Mouse (Mus musculus): ENCODE measurements around the gene Timm8a1.

Timm8a1 gene

GRCm38 (mm10) chrX:134533346-134533745 is 8.3 kb downstream of the Timm8a1 start:
- no peak for DNase-seq (ENCODE audit: extremely low read depth, insufficient read length, low spot score)

GRCm38 (mm10) chrX:134525260-134525659 is 16.4 kb downstream of the Timm8a1 start:
- no peak for DNase-seq (ENCODE audit: extremely low read depth, insufficient read length, low spot score)

- DNase-seq (ENCODE audit: extremely low read depth, insufficient read length, low spot score), result no peak
Measured at GRCm38 (mm10) chrX:134523772-134524171, 17.9 kb downstream of the Timm8a1 start.

- DNase-seq (ENCODE audit: extremely low read depth, insufficient read length, low spot score), result no peak
Measured at GRCm38 (mm10) chrX:134509473-134509872, 32.2 kb downstream of the Timm8a1 start.

- DNase-seq (ENCODE audit: extremely low read depth, insufficient read length, low spot score), result no peak
Measured at GRCm38 (mm10) chrX:134507977-134508376, 33.7 kb downstream of the Timm8a1 start.

- no peak for DNase-seq (ENCODE audit: extremely low read depth, insufficient read length, low spot score)
Measured at GRCm38 (mm10) chrX:134500651-134501050, 41.0 kb downstream of the Timm8a1 start.
